Mouse (Mus musculus): ENCODE data around the gene Gstp2. TPM values are rescaled to one million over a fixed set of nuclear protein-coding genes. Genes with fewer than 3 reads are reported as not detected.

The Gstp2 gene
- polyA plus RNA-seq, 1 experiment = 87.8 TPM

DNA sequence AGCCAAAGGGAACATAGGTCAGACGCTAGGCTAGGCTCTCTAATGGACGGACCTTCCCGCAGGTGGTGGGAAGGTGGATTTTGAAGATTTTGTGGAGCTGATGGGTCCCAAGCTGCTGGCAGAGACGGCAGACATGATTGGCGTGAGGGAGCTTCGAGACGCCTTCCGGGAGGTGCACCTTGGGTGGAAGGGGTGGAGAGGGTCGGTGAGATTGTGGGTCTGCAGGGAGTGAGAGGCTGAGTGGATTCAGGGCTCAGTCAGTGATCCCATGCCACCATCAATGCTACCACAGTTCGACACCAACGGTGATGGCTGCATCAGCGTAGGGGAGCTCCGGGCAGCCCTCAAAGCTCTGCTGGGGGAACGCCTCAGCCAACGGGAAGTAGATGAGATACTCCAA, 40.3 kb upstream of the Gstp2 start:
- 91% methylated on average over 15 of the region's 15 CpGs for WGBS
- Histone ChIP-seq H3K4me3 (replicated peaks; ENCODE audit: extremely low read depth, low read depth, low read length) (no peak overlapping the region), H3K4me1 (ENCODE audit: control insufficient read depth, insufficient read depth, low read length) (no peaks in the 10 kb centered on the region)
- no peak for DNase-seq
- TF ChIP-seq POLR2A (IDR thresholded peaks at IDR 0.05; ENCODE audit: borderline replicate concordance, extremely low read depth, low read depth, low read length) = no peak
- no peak for TF ChIP-seq CTCF (IDR thresholded peaks at IDR 0.05; ENCODE audit: insufficient read depth, low read length)

- 0 out of 2 replicates have a peak, but pooled peaks have one; percentile 20 for TF ChIP-seq CTCF (IDR thresholded peaks at IDR 0.05; ENCODE audit: insufficient read depth, low read length)
- no peak for TF ChIP-seq POLR2A (IDR thresholded peaks at IDR 0.05; ENCODE audit: borderline replicate concordance, extremely low read depth, low read depth, low read length)
- 88% methylated on average over 1 of the region's 1 CpGs for WGBS
- no peak overlapping the region for H3K4me3 ChIP-seq (replicated peaks; ENCODE audit: extremely low read depth, low read depth, low read length)
- DNase-seq = no peak
- H3K4me1 ChIP-seq (ENCODE audit: control insufficient read depth, insufficient read depth, low read length) = no peaks in the 10 kb centered on the region
Measured at GRCm38 (mm10) chr19:4084984-4085383, 39.2 kb upstream of the Gstp2 start.

DNA sequence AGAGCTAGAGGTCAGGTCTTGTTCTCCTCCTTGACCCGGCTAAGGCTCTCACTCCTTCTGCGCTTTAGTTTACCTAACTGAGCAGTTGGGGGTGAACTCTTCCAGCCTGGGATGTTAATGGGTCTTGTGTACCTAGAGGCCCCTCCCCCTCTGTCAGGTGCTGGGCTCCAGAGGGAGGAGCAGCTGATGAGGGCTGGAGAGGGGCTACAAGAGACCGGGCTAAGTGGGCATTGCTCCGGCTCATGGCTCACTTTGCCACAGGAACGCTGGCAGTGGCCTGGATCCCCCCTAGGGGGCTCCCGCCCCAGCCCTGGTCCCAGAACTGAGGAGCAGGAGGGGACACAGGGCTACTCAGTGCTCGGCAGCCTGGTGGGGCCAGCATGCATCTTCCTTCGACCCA, 38.0 kb upstream of the Gstp2 start:
- TF ChIP-seq POLR2A (IDR thresholded peaks at IDR 0.05; ENCODE audit: borderline replicate concordance, extremely low read depth, low read depth, low read length) (no peak), CTCF (IDR thresholded peaks at IDR 0.05; ENCODE audit: insufficient read depth, low read length) (no peak)
- no peak for DNase-seq
- WGBS = 45% methylated on average over 8 of the region's 8 CpGs
- no peaks in the 10 kb centered on the region for H3K4me1 ChIP-seq (ENCODE audit: control insufficient read depth, insufficient read depth, low read length)
- no peak overlapping the region for H3K4me3 ChIP-seq (replicated peaks; ENCODE audit: extremely low read depth, low read depth, low read length)

- TF ChIP-seq POLR2A (IDR thresholded peaks at IDR 0.05; ENCODE audit: borderline replicate concordance, extremely low read depth, low read depth, low read length) = no peak
- TF ChIP-seq CTCF (IDR thresholded peaks at IDR 0.05; ENCODE audit: insufficient read depth, low read length) = no peak
- no peaks in the 10 kb centered on the region for H3K4me1 ChIP-seq (ENCODE audit: control insufficient read depth, insufficient read depth, low read length)
- WGBS = 83% methylated on average over 7 of the region's 7 CpGs
- H3K4me3 ChIP-seq (replicated peaks; ENCODE audit: extremely low read depth, low read depth, low read length) = no peak overlapping the region
- DNase-seq = no peak
Measured at GRCm38 (mm10) chr19:4083316-4083715, 37.5 kb upstream of the Gstp2 start.

- TF ChIP-seq POLR2A (IDR thresholded peaks at IDR 0.05; ENCODE audit: borderline replicate concordance, extremely low read depth, low read depth, low read length) (no peak), CTCF (IDR thresholded peaks at IDR 0.05; ENCODE audit: insufficient read depth, low read length) (no peak)
- Histone ChIP-seq H3K4me3 (replicated peaks; ENCODE audit: extremely low read depth, low read depth, low read length) (no peak overlapping the region), H3K4me1 (ENCODE audit: control insufficient read depth, insufficient read depth, low read length) (no peaks in the 10 kb centered on the region)
- no peak for DNase-seq
- WGBS = 83% methylated on average over 11 of the region's 11 CpGs
Measured at GRCm38 (mm10) chr19:4082219-4082965, 36.6 kb upstream of the Gstp2 start.

- Histone ChIP-seq H3K4me3 (replicated peaks; ENCODE audit: extremely low read depth, low read depth, low read length) (no peak within 1 kb of the TSS), H3K4me1 (ENCODE audit: control insufficient read depth, insufficient read depth, low read length) (no peaks in the 10 kb centered on the region)
- no peak for TF ChIP-seq POLR2A (IDR thresholded peaks at IDR 0.05; ENCODE audit: borderline replicate concordance, extremely low read depth, low read depth, low read length)
- no peak for TF ChIP-seq CTCF (IDR thresholded peaks at IDR 0.05; ENCODE audit: insufficient read depth, low read length)
- 74% methylated on average over 3 of the region's 3 CpGs for WGBS
- DNase-seq = no peak
Measured at GRCm38 (mm10) chr19:4081394-4081793, 35.6 kb upstream of the Gstp2 start, which contains the start of gene Cabp2. Gene Cabp2, plus strand, starts transcription at chr19:4081578.

DNA sequence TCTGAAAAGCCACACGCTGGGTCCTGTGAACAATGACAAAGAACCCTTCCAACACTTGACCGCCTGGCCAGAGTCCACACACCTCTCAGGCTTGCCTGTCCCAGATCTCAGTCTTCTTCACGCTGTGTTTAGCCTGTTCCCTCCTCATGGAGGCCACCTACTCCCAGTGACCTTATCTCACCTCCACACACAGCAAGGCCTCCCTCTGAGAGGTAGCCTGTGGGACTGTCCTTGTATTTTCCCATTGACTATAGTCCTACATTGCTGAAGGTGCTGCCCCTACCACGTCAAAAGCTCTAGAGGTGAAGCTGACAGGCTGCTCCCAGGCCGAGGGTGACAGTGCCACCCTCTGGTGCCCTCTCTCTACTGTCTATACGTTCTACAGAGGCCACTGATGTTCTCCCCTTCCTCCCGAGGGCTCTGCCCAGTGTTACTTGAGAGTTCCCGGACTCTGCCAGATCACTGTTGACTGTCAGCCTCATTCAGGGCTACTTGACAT, 34.7 kb upstream of the Gstp2 start:
- DNase-seq = no peak
- H3K4me1 ChIP-seq (ENCODE audit: control insufficient read depth, insufficient read depth, low read length) = no peaks in the 10 kb centered on the region
- TF ChIP-seq CTCF (IDR thresholded peaks at IDR 0.05; ENCODE audit: insufficient read depth, low read length) (peak; percentile 21; the same call in 1 of the 2 replicates), POLR2A (IDR thresholded peaks at IDR 0.05; ENCODE audit: borderline replicate concordance, extremely low read depth, low read depth, low read length) (no peak)
- H3K4me3 ChIP-seq (replicated peaks; ENCODE audit: extremely low read depth, low read depth, low read length) = no peak overlapping the region
- 49% methylated on average over 8 of the region's 8 CpGs for WGBS

- 72% methylated on average over 1 of the region's 1 CpGs for WGBS
- Histone ChIP-seq H3K4me3 (replicated peaks; ENCODE audit: extremely low read depth, low read depth, low read length) (no peak overlapping the region), H3K4me1 (ENCODE audit: control insufficient read depth, insufficient read depth, low read length) (no peaks in the 10 kb centered on the region)
- no peak for DNase-seq
- no peak for TF ChIP-seq POLR2A (IDR thresholded peaks at IDR 0.05; ENCODE audit: borderline replicate concordance, extremely low read depth, low read depth, low read length)
- no peak for TF ChIP-seq CTCF (IDR thresholded peaks at IDR 0.05; ENCODE audit: insufficient read depth, low read length)
Measured at GRCm38 (mm10) chr19:4079594-4079993, 33.8 kb upstream of the Gstp2 start.

DNA sequence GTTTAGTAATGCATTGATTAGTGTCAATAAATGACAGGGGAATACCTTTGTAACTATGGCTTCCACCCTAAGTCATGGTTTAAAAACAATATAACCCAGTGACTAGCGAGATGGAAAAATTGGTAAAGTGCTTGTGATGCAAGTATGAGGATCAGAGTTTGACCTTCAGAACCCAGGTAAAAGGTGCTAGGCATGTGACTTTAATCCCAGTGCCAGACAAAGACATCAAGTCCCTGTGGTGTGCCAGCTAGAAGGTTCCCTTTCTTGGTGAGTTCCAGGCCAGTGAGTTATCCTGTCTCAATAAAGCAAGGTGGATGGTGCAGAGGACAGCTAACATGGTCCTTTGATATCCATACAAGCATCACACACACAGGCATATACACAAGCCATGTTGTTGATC, 29.7 kb upstream of the Gstp2 start:
- no peak for DNase-seq
- no peak overlapping the region for H3K4me3 ChIP-seq (replicated peaks; ENCODE audit: extremely low read depth, low read depth, low read length)
- no peak for TF ChIP-seq POLR2A (IDR thresholded peaks at IDR 0.05; ENCODE audit: borderline replicate concordance, extremely low read depth, low read depth, low read length)
- no peak for TF ChIP-seq CTCF (IDR thresholded peaks at IDR 0.05; ENCODE audit: insufficient read depth, low read length)
- WGBS = 90% methylated on average over 1 of the region's 1 CpGs
- no peaks in the 10 kb centered on the region for H3K4me1 ChIP-seq (ENCODE audit: control insufficient read depth, insufficient read depth, low read length)
